Mouse (Mus musculus) heart, adult 2 months (tissue): ENCODE measurements at regions not wholly inside any gene's neighbourhood (a gene's known extent, or its start where the extent isn't known, plus 50 kb on each side); places are given as distances from the start of the nearest gene placed in this dataset.

ENCODE experiments used
- DNase-seq, 2 experiments: peaks; one replicate each; pipeline ENCODE4 v3.0.0; 2021
- H3K27ac ChIP-seq: fragments of 200-600 bp; 2 replicates; pipeline ENCODE4 v1.8.1; 2022
- H3K27me3 ChIP-seq: fragments of 200-500 bp; 2 replicates; pipeline ENCODE4 v1.6.1; 2012; ENCODE audit warnings: mild to moderate bottlenecking, low read length, inconsistent platforms, mixed read lengths; ENCODE audit not compliant: control insufficient read depth, insufficient read depth
- H3K36me3 ChIP-seq: fragments of 200-500 bp; 2 replicates; pipeline ENCODE4 v1.6.1; 2012; ENCODE audit warnings: low read length, inconsistent platforms; ENCODE audit not compliant: control insufficient read depth, insufficient read depth
- H3K4me1 ChIP-seq: fragments of 200-500 bp; 2 replicates; pipeline ENCODE4 v1.6.1; 2011; ENCODE audit warnings: low read length; ENCODE audit not compliant: control insufficient read depth, insufficient read depth
- H3K4me3 ChIP-seq: fragments of 200-600 bp; 2 replicates; pipeline ENCODE4 v1.8.1; 2022
- H3K79me2 ChIP-seq: fragments of 200-500 bp; replicated peaks from 2 replicates; pipeline ENCODE4 v1.6.1; 2012; ENCODE audit warnings: mild to moderate bottlenecking, inconsistent platforms, low read length, moderate library complexity, mixed read lengths; ENCODE audit not compliant: control insufficient read depth, insufficient read depth
- H3K9ac ChIP-seq: fragments of 200-500 bp; 2 replicates; pipeline ENCODE4 v1.6.1; 2012; ENCODE audit warnings: low read depth, mild to moderate bottlenecking, control low read depth, inconsistent platforms, low read length, mixed read lengths
- CTCF ChIP-seq: fragments of 200-600 bp; IDR thresholded peaks from 2 replicates; pipeline ENCODE4 v1.8.1; 2022; ENCODE audit warnings: antibody characterized with exemption, mild to moderate bottlenecking, moderate library complexity
- EP300 ChIP-seq: fragments of 200-500 bp; IDR thresholded peaks from 2 replicates; pipeline ENCODE4 v1.6.1; 2011; ENCODE audit warnings: low read depth, low read length, control low read depth; ENCODE audit not compliant: insufficient read depth
- POLR2A ChIP-seq: fragments of 200-500 bp; IDR thresholded peaks from 2 replicates; pipeline ENCODE4 v1.6.1; 2011; ENCODE audit warnings: mild to moderate bottlenecking, low read depth, low read length, control low read depth; ENCODE audit not compliant: insufficient read depth
- WGBS: fragments of 180-500 bp; shearing (Covaris S2); methylation state at CpG from one replicate; pipeline ENCODE4 v1.1.7; 2018; 5-methylcytosine and 5-hydroxymethylcytosine counted together
- intact Hi-C: fragments of 180-260 bp; cut with DNase I; formaldehyde crosslinking; loops from one replicate; pipeline ENCODE4 v1.15.1; 2025

GRCm38 (mm10) chr3:52158788-52159260, 53.9 kb upstream of the Maml3 start:
- H3K79me2 ChIP-seq, result no peaks in the 10 kb centered on the region
- DNase-seq, result no peak
- H3K4me3 ChIP-seq, result no peak overlapping the region
- H3K27me3 ChIP-seq, result no peaks in the 10 kb centered on the region
- H3K9ac ChIP-seq, result no peak overlapping the region
- H3K36me3 ChIP-seq, result no peaks in the 10 kb centered on the region
- no peaks in the 10 kb centered on the region for H3K4me1 ChIP-seq
- WGBS, result 81% methylated on average over 3 of the region's 3 CpGs
- TF ChIP-seq CTCF (no peak), EP300 (no peak), POLR2A (no peak)
- intact Hi-C loops, result no loop called here
- no peak overlapping the region for H3K27ac ChIP-seq

- H3K27ac ChIP-seq, result no peak overlapping the region
- no peaks in the 10 kb centered on the region for H3K4me1 ChIP-seq
- DNase-seq, result no peak
- no peak for TF ChIP-seq CTCF
- TF ChIP-seq EP300, result no peak
- no peak for TF ChIP-seq POLR2A
- H3K36me3 ChIP-seq, result no peaks in the 10 kb centered on the region
- no peak overlapping the region for H3K4me3 ChIP-seq
- no peaks in the 10 kb centered on the region for H3K79me2 ChIP-seq
- no peaks in the 10 kb centered on the region for H3K27me3 ChIP-seq
- 59% methylated on average over 3 of the region's 3 CpGs for WGBS
- no peak overlapping the region for H3K9ac ChIP-seq
- intact Hi-C loops, result no loop called here
Measured at GRCm38 (mm10) chr3:52161688-52162087, 56.8 kb upstream of the Maml3 start.

GRCm38 (mm10) chr3:52163990-52164389, 59.1 kb upstream of the Maml3 start:
- intact Hi-C loops, result no loop called here
- H3K27ac ChIP-seq, result no peak overlapping the region

GRCm38 (mm10) chr3:52167420-52167819, 62.5 kb upstream of the Maml3 start:
- WGBS, result 93% methylated on average over 7 of the region's 7 CpGs
- H3K36me3 ChIP-seq, result no peaks in the 10 kb centered on the region
- no peak for DNase-seq
- intact Hi-C loops, result no loop called here
- H3K27ac ChIP-seq, result no peak overlapping the region
- no peak overlapping the region for H3K4me3 ChIP-seq
- no peak overlapping the region for H3K9ac ChIP-seq
- no peaks in the 10 kb centered on the region for H3K4me1 ChIP-seq
- no peaks in the 10 kb centered on the region for H3K79me2 ChIP-seq
- no peaks in the 10 kb centered on the region for H3K27me3 ChIP-seq
- no peak for TF ChIP-seq POLR2A
- no peak for TF ChIP-seq CTCF
- TF ChIP-seq EP300, result no peak

More at GRCm38 (mm10) chr3:52163990-52164389, 59.1 kb upstream of the Maml3 start:
- no peaks in the 10 kb centered on the region for H3K27me3 ChIP-seq
- H3K9ac ChIP-seq, result no peak overlapping the region
- no peak for DNase-seq
- H3K79me2 ChIP-seq, result no peaks in the 10 kb centered on the region
- TF ChIP-seq POLR2A (no peak), EP300 (no peak), CTCF (no peak)
- 64% methylated on average over 16 of the region's 16 CpGs for WGBS
- H3K4me3 ChIP-seq, result no peak overlapping the region
- H3K4me1 ChIP-seq, result no peaks in the 10 kb centered on the region
- no peaks in the 10 kb centered on the region for H3K36me3 ChIP-seq

GRCm38 (mm10) chr3:52170847-52171246, 66.0 kb upstream of the Maml3 start:
- H3K4me1 ChIP-seq, result no peaks in the 10 kb centered on the region
- no peak overlapping the region for H3K4me3 ChIP-seq
- no peaks in the 10 kb centered on the region for H3K79me2 ChIP-seq
- TF ChIP-seq EP300 (no peak), CTCF (no peak), POLR2A (no peak)
- H3K36me3 ChIP-seq, result no peaks in the 10 kb centered on the region
- H3K27ac ChIP-seq, result no peak overlapping the region
- H3K27me3 ChIP-seq, result no peaks in the 10 kb centered on the region
- WGBS, result 92% methylated on average over 7 of the region's 7 CpGs
- intact Hi-C loops, result no loop called here
- H3K9ac ChIP-seq, result no peak overlapping the region
- no peak for DNase-seq

GRCm38 (mm10) chr3:52171303-52171702, 66.4 kb upstream of the Maml3 start:
- Histone ChIP-seq H3K4me3 (no peak overlapping the region), H3K27me3 (no peaks in the 10 kb centered on the region), H3K79me2 (no peaks in the 10 kb centered on the region), H3K4me1 (no peaks in the 10 kb centered on the region), H3K36me3 (no peaks in the 10 kb centered on the region), H3K27ac (no peak overlapping the region), H3K9ac (no peak overlapping the region)
- DNase-seq, result no peak
- TF ChIP-seq EP300 (no peak), CTCF (no peak), POLR2A (no peak)
- WGBS, result 91% methylated on average over 5 of the region's 5 CpGs
- intact Hi-C loops, result no loop called here

- Histone ChIP-seq H3K79me2 (no peaks in the 10 kb centered on the region), H3K4me3 (no peak overlapping the region), H3K27ac (no peak overlapping the region), H3K9ac (no peak overlapping the region), H3K27me3 (no peaks in the 10 kb centered on the region), H3K4me1 (no peaks in the 10 kb centered on the region), H3K36me3 (no peaks in the 10 kb centered on the region)
- TF ChIP-seq EP300 (no peak), POLR2A (no peak), CTCF (peak; percentile 39)
- 92% methylated on average over 1 of the region's 1 CpGs for WGBS
- intact Hi-C loops, result no loop called here
- no peak for DNase-seq
Measured at GRCm38 (mm10) chr3:52173490-52173889, 68.6 kb upstream of the Maml3 start.
